Mouse (Mus musculus): ENCODE results near the gene Nos1ap.

GRCm38 (mm10) chr1:170308503-170308902 lies 281.2 kb downstream of the Nos1ap start, which contains the start of gene Spata46:
- TF ChIP-seq CTCF (IDR thresholded peaks at IDR 0.05; ENCODE audit: low read depth) (no peak), EP300 (IDR thresholded peaks at IDR 0.05; ENCODE audit: low read depth) (no peak)

All from liver, postnatal 0 days (tissue).